Comparison of ENCODE assay signal across 16 mouse cellular contexts in the genomic region with DNA sequence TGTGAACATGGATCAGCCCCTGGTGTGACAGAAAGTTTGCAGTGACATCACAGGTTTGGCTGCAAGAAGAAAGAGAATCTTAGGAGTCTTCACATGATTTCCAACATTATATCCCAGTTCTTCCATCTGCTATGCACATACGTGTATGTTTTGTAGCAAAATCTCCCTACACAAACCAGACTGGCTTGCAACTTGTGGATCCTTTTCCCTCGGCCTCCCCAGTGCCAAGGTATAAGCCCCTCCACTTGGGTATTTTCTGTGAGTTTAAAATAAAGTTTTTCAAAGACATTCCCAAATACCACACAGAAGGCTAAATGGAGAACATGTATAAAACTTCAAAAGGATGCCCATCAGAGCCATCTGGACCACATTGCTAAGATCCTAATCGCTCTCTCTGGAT.
A peak's percentile ranks its signal among the peaks of the same experiment; 100 is the strongest.
DNase-seq lines count a peak whose midpoint lies in the region; ATAC-seq and TF ChIP-seq lines count a peak whose summit lies in the region.
"Had no signal": no experiment of that assay in that cellular context is flagged by ENCODE, and none has a peak within 500 bp of the region (broad histone marks: within the 10 kb centered on the region; RNA-seq: fewer than 3 reads in every experiment).

No protein-coding gene starts in this region.

- DNase-seq in frontal cortex, postnatal 10 days (ENCODE audit: low spot score in 2 of 2): no peak
- no peak for DNase-seq in heart, postnatal 0 days (ENCODE audit: low spot score)
- DNase-seq in heart, postnatal 25 days (ENCODE audit: low spot score): no peak
- no peak for DNase-seq in lung, postnatal 0 days (ENCODE audit: low spot score)
- no peak for DNase-seq in lung, postnatal 10 days
- DNase-seq in embryo, embryonic 9.5 days (ENCODE audit: extremely low spot score): no peak
- DNase-seq: adrenal gland, postnatal 25 days; B cell, adult 2 months; cerebellum, adult 18-20 months; kidney, adult 11 months; liver; liver, postnatal 0 days; thymus, adult 2 months had no signal

- peak; percentile 34; the same call in 1 of the 2 replicates for ATAC-seq in frontal cortex, adult (ENCODE audit: low TSS enrichment)
- ATAC-seq in heart, postnatal 0 days (ENCODE audit: insufficient read depth, low read depth): no peak
- ATAC-seq in lung, postnatal 0 days: 0 out of 2 replicates have a peak, but pooled peaks have one; percentile 3
- ATAC-seq: liver, postnatal 0 days; midbrain, embryonic 13.5 days had no signal

- H3K9me3 ChIP-seq in heart, postnatal 0 days (replicated peaks; ENCODE audit: control insufficient read depth, low read length): no peaks in the 10 kb centered on the region
- no peaks in the 10 kb centered on the region for H3K9me3 ChIP-seq in lung, postnatal 0 days (ENCODE audit: low read length)
- H3K9me3 ChIP-seq: midbrain, embryonic 13.5 days; neural tube, embryonic 12.5 days had no signal

- peaks cover 6% of the 10 kb centered on the region for H3K4me1 ChIP-seq in heart, postnatal 0 days (ENCODE audit: control insufficient read depth, insufficient read depth)
- H3K4me1 ChIP-seq in lung, postnatal 0 days (ENCODE audit: insufficient read depth, low read depth, low read length): no peaks in the 10 kb centered on the region
- H3K4me1 ChIP-seq: midbrain, embryonic 13.5 days; neural tube, embryonic 12.5 days had no signal

- peak overlapping the region; percentile 24 for H3K27ac ChIP-seq in heart, postnatal 0 days (ENCODE audit: low read depth)
- H3K27ac ChIP-seq in lung, postnatal 0 days (ENCODE audit: low read length): no peak overlapping the region
- H3K27ac ChIP-seq: midbrain, embryonic 13.5 days; neural tube, embryonic 12.5 days had no signal

- H3K36me3 ChIP-seq in heart, postnatal 0 days (replicated peaks; ENCODE audit: control insufficient read depth, insufficient read depth, low read length): no peaks in the 10 kb centered on the region
- no peaks in the 10 kb centered on the region for H3K36me3 ChIP-seq in lung, postnatal 0 days (ENCODE audit: insufficient read depth, low read length)
- H3K36me3 ChIP-seq: midbrain, embryonic 13.5 days; neural tube, embryonic 12.5 days had no signal

- no peak for TF ChIP-seq CTCF in heart, postnatal 0 days (IDR thresholded peaks at IDR 0.05; ENCODE audit: low read depth)
- TF ChIP-seq CTCF in lung, postnatal 0 days (IDR thresholded peaks at IDR 0.05): no peak

- WGBS in heart, postnatal 0 days: 79% methylated on average over 3 of the region's 3 CpGs
- 80% methylated on average over 3 of the region's 3 CpGs for WGBS in lung, postnatal 0 days

- intact Hi-C loops in heart, postnatal 25 days (cut with DNase I): no loop called here

- TF ChIP-seq EP300 in heart, postnatal 0 days (IDR thresholded peaks at IDR 0.05; ENCODE audit: low read depth): no peak
- TF ChIP-seq EP300 in lung, postnatal 0 days (IDR thresholded peaks at IDR 0.05): no peak

- H3K9ac ChIP-seq in heart, postnatal 0 days (replicated peaks; ENCODE audit: low read depth, low read length): no peak overlapping the region
- no peak overlapping the region for H3K9ac ChIP-seq in lung, postnatal 0 days (replicated peaks; ENCODE audit: low read depth)
- H3K9ac ChIP-seq: liver, postnatal 0 days; midbrain, embryonic 13.5 days; neural tube, embryonic 12.5 days had no signal

- no peak overlapping the region for H3K4me2 ChIP-seq in heart, postnatal 0 days (ENCODE audit: low read depth, low read length)
- no peak overlapping the region for H3K4me2 ChIP-seq in lung, postnatal 0 days (replicated peaks; ENCODE audit: low read depth, low read length)
- H3K4me2 ChIP-seq: midbrain, embryonic 13.5 days; neural tube, embryonic 12.5 days had no signal

- H3K27me3 ChIP-seq in heart, postnatal 0 days (ENCODE audit: control insufficient read depth, insufficient read depth, low read length): no peaks in the 10 kb centered on the region
- H3K27me3 ChIP-seq in lung, postnatal 0 days (replicated peaks; ENCODE audit: insufficient read depth, low read length): no peaks in the 10 kb centered on the region
- H3K27me3 ChIP-seq: midbrain, embryonic 13.5 days; neural tube, embryonic 12.5 days had no signal

- H3K4me3 ChIP-seq in heart, postnatal 0 days (ENCODE audit: low read depth, low read length): no peak overlapping the region
- H3K4me3 ChIP-seq in lung, postnatal 0 days (ENCODE audit: low read depth, low read length): no peak overlapping the region
- H3K4me3 ChIP-seq: midbrain, embryonic 13.5 days; neural tube, embryonic 12.5 days had no signal
